Mouse (Mus musculus) adrenal gland (tissue): Measurements from ENCODE around the gene Abcc4.

Experiments
- intact Hi-C: fragments of 180-260 bp; cut with DNase I; formaldehyde crosslinking; loops from one replicate; pipeline ENCODE4 v1.15.1; 2025
- microRNA-seq, 2 experiments: library from miRNA; unstranded; fragments of <30 nt; microRNA quantifications; one replicate each; pipeline ENCODE4; 2019

Abcc4 gene

GRCm38 (mm10) chr14:118464401-118464800, 241.6 kb downstream of the Abcc4 start:
- intact Hi-C loops: no loop called here

GRCm38 (mm10) chr14:118452572-118452971, 253.4 kb downstream of the Abcc4 start:
- intact Hi-C loops: no loop called here

DNA sequence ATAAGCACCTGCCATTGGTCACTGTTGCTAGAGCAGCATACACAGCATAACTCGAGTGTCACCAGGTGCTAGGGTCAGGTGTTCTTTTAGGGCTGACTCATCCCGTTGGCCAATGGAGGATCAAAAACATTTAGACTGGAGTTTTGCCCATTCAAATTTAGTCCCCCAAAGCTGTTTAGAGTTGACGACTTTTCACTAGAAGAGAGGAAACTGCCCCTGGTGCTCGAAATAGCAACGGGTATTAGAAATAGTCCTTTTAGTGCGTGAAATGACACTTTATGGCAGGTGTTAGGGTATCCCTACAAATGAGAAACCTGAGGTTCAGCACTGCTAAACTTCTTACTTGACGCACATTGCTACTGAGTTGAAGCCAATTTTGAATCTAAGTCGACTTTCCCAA, 265.9 kb downstream of the Abcc4 start:
- intact Hi-C loops: no loop called here

DNA sequence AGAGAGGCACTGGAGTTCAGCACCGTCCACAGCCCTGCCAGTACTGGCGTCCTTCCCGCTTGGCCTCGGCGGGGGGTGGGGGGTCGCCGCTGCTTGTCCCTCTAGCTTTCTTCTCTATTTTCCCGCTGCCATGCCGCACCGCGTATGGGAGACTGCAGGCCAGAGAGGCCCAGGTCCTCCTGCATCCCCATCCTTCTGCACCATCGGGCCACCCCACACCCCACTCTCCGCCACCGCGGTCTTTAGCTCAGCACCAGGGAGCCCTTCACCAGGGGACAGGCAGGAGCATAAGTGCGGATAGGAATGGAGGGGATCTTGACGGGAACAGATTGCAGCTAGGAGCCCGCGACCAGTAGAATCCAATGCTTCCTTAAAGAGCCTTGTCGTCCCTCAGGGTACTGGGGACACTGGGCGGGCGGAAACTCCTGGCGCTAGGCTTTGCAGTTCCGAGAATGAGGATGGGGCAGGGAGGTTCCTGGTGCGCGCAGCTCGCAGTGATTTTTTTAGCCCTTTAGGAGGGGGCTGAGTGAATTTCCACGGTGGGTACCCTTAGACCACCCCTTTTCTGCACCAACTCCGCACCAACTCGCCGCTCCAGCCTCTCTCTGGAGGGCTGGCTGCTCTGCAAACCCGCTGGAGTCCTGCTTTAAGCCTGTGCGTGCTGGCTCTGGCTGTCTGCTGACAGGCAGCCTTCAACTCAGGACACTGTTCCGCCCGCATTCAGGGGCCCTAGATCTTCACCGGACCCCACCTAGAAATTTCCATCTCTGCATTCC, 268.7 kb downstream of the Abcc4 start:
- intact Hi-C loops: no loop called here

- intact Hi-C loops: no loop called here
Observed at GRCm38 (mm10) chr14:118436791-118437155, 269.2 kb downstream of the Abcc4 start.

DNA sequence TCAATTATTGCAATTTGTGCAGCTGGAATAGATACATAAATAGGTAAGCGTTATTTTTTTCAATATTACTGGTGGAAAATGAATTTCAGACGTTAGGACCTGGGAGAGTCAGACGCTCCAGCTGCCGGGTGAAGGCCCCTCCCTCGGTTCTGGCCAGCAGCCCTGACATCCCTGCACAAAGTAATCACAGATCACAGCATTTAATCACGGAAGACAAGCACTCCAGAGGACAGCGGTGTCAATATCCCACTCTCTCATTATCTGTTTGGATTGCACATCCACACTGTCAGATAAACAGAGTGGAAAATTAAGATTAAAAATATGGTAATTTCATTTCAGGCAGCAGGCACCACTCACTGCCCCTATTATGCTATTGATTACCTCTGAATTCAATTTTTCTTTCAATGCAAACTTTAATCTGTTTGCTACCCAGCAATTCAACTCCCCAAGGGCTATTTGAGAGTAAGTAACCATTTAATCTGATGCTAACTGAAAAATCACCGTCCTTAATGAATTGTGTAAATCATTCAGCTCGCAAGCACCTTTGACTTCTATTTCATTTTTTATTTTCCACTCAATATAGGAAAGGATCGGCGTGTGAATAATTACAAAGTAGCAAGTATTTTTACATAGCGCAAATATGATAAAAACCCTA, 270.2 kb downstream of the Abcc4 start:
- intact Hi-C loops: no loop called here

DNA sequence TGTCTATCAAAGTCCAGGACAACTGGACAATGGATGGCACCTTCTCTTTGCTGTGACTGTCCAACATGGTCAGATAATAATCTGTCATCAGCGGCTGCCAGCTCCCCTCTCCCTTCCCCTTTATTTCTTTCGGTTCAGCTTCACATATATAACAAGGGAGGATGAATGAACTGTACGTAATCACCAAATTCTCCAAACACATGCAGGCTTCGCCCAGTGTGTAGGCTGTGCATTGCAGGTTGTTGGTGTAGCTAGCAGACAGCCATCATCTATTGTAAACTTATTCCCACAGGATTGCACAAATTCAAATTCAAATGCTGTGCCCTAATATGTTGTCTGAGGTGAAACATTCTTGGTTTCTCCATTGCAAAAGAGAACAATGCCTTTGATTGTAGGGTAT, 271.2 kb downstream of the Abcc4 start:
- intact Hi-C loops: no loop called here

DNA sequence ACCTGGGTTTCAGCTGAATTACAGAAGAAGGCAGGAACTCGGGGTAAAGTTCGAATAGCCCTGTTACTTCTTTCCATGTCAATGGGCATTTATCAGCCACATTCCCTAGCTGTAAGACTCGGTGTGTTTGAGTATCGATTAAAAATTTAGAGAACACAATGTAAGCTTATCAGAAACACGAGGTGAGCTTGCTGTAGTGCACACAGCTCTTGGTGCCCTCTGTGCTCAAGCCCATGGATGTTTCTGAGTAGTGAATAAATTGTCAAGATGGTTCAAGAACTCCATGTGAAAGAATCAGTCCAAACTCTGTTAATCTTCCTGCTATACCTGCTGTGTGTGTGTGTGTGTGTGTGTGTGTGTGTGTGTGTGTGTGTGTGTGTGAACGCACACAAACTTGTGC, 272.2 kb downstream of the Abcc4 start:
- intact Hi-C loops: no loop called here

Small RNA genes lying within 50 kb of the gene (microRNA-seq; reads per million reads assigned to microRNA genes)
- gene Mir6391: 0 reads per million in 2 experiments
